Mouse (Mus musculus) liver, postnatal 0 days (tissue): ENCODE results near the gene Lce1l. TPM values are rescaled to one million over a fixed set of nuclear protein-coding genes. Genes with fewer than 3 reads are reported as not detected.
"Not testable (repeated sequence)": the region's sequence is repeated elsewhere in the genome, so short reads cannot be mapped to it uniquely, and the experiment has no call there.

ENCODE experiments used
- ATAC-seq: fragments of 200-750 bp; cut with Nextera tagmentation; 2 replicates; pipeline ENCODE4 v1.8.0; 2017; ENCODE audit warnings: mild to moderate bottlenecking, moderate library complexity
- DNase-seq: peaks from one replicate; pipeline ENCODE4 v3.0.0-alpha.2; 2016
- H3K27ac ChIP-seq: fragments of 300-500 bp; sonication (generic); 2 replicates; pipeline ENCODE4 v1.5.1; 2014; ENCODE audit warnings: antibody characterized with exemption, moderate library complexity, mild to moderate bottlenecking, low read depth
- H3K27me3 ChIP-seq: fragments of 300-500 bp; sonication (generic); 2 replicates; pipeline ENCODE4 v1.6.1; 2014; ENCODE audit warnings: low read length, control low read depth, mixed read lengths; ENCODE audit not compliant: insufficient read depth
- H3K36me3 ChIP-seq: fragments of 300-500 bp; sonication (generic); replicated peaks from 2 replicates; pipeline ENCODE4 v1.6.1; 2014; ENCODE audit warnings: mild to moderate bottlenecking, control low read depth, low read length, moderate library complexity, mixed read lengths; ENCODE audit not compliant: insufficient read depth
- H3K4me1 ChIP-seq: fragments of 300-500 bp; sonication (generic); 2 replicates; pipeline ENCODE4 v1.6.1; 2014; ENCODE audit warnings: antibody characterized with exemption, mild to moderate bottlenecking, control low read depth; ENCODE audit not compliant: insufficient read depth
- H3K4me2 ChIP-seq: fragments of 300-500 bp; sonication (generic); 2 replicates; pipeline ENCODE4 v1.6.1; 2014; ENCODE audit warnings: low read depth, mild to moderate bottlenecking, low read length, moderate library complexity, mixed read lengths
- H3K4me3 ChIP-seq: fragments of 300-500 bp; sonication (generic); 2 replicates; pipeline ENCODE4 v1.5.1; 2014; ENCODE audit warnings: low read depth, low read length
- H3K9ac ChIP-seq: fragments of 300-500 bp; sonication (generic); replicated peaks from 2 replicates; pipeline ENCODE4 v1.6.1; 2014; ENCODE audit warnings: mild to moderate bottlenecking, moderate library complexity
- H3K9me3 ChIP-seq: fragments of 300-500 bp; sonication (generic); 2 replicates; pipeline ENCODE4 v1.6.1; 2016; ENCODE audit warnings: mild to moderate bottlenecking, control low read depth, low read length, mixed read lengths
- CTCF ChIP-seq: sonication (generic); IDR thresholded peaks from 2 replicates; pipeline ENCODE4 v1.5.1; 2016; ENCODE audit warnings: antibody characterized with exemption, low read depth
- EP300 ChIP-seq: IDR thresholded peaks from 2 replicates; pipeline ENCODE4 v1.6.1; 2016; ENCODE audit warnings: antibody characterized with exemption, low read depth, mild to moderate bottlenecking
- WGBS: fragments of 180-500 bp; shearing (Covaris S2); extraction: QIAGEN DNeasy Blood & Tissue Kit; methylation state at CpG from one replicate; pipeline ENCODE4 v1.1.7; 2014; ENCODE audit not compliant: insufficient replicate concordance; 5-methylcytosine and 5-hydroxymethylcytosine counted together
- polyA plus RNA-seq: library from polyadenylated mRNA; unstranded; fragments of >200 nt; fragmentation: Nextera tagmentation; extraction: Ambion mirVana; gene quantifications from 2 replicates; pipeline ENCODE4 v1.2.1, GENCODE M21; 2015

Gene Lce1l
- not detected in 2 replicates for polyA plus RNA-seq

DNA sequence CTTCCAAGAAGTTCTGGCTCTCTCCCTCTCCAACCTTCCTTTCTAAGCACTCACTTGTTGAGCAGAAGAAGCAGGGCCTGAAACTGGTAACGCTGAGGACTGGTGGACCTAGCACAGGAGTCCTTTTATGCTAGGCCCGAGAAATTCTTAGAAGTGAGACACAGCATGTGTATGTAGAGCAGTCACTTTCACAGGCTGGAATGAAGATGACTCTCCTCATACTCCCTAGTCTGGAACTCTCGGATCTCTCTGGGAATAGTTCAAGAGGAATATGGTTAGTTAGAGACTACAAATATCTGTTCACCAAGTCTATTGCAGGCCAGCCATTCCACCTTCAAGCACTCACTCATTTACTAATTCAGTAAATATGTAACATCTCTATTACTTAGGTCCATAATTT, at the start of gene Lce1l:
Lce1l (minus strand) TSS at position 101 of the 400 bp plus-strand sequence.
- no peak for DNase-seq
- H3K9ac ChIP-seq, result no peak within 1 kb of the TSS
- no peak within 1 kb of the TSS for H3K27ac ChIP-seq
- no peaks in the 10 kb centered on the region for H3K36me3 ChIP-seq
- TF ChIP-seq CTCF (no peak), EP300 (no peak)
- no peak within 1 kb of the TSS for H3K4me3 ChIP-seq
- no peaks in the 10 kb centered on the region for H3K4me1 ChIP-seq
- WGBS, result 75% methylated on average over 3 of the region's 3 CpGs
- no peak for ATAC-seq
- H3K27me3 ChIP-seq, result no peaks in the 10 kb centered on the region
- no peaks in the 10 kb centered on the region for H3K9me3 ChIP-seq
- H3K4me2 ChIP-seq, result no peak within 1 kb of the TSS

DNA sequence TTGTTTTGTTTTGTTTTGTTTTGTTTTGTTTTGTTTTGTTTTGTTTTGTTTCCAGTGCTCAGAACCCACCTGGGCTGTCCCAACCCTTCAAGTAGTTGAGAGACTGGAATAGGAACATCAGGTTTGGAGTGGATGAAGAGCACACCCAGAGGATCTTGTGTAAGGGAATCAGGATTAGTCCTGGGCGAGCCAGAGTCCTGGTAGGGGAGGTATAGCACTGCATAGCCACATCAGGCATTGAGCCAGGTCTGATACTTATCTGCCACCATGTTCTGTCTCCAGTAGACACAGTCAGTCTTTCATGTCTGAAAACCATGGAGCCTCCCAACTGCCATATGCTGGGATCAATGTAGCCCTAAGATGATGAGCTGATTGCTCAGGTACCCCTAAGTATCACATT, 43.4 kb upstream of the Lce1l start:
- whole genome bisulfite sequencing, result 42% methylated on average over 1 of the region's 1 CpGs

DNA sequence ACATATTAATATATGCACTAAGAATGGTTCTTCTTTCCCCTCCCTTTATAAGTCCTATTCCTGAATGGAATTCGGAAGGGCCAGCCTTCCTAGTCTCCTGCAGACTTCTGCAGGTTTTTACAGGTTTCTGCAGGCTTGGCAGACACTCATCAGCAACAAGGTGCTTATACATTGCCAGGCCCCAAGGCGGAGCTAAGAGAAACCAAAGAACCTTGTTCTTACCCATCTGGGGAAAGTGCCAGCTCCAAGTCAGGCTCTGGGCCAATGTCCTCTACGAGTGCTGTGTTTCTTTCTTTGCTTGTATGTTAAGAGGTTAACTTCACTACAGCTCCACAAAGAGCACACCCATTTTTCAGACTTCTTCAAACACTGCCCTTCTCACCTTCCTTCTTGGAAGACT, 43.0 kb upstream of the Lce1l start:
- DNase-seq (no peak), ATAC-seq (no peak)
- no peaks in the 10 kb centered on the region for H3K27me3 ChIP-seq
- no peak overlapping the region for H3K4me3 ChIP-seq
- H3K9me3 ChIP-seq, result no peaks in the 10 kb centered on the region
- H3K9ac ChIP-seq, result no peak overlapping the region
- WGBS, result 57% methylated on average over 3 of the region's 3 CpGs
- H3K36me3 ChIP-seq, result no peaks in the 10 kb centered on the region
- no peak for TF ChIP-seq EP300
- no peak for TF ChIP-seq CTCF
- H3K4me2 ChIP-seq, result no peak overlapping the region
- H3K4me1 ChIP-seq, result no peaks in the 10 kb centered on the region
- H3K27ac ChIP-seq, result no peak overlapping the region

More for the DNA sequence above, 43.4 kb upstream of the Lce1l start:
- Histone ChIP-seq H3K9ac (no peak overlapping the region), H3K27me3 (no peaks in the 10 kb centered on the region), H3K4me3 (no peak overlapping the region), H3K4me2 (no peak overlapping the region), H3K36me3 (no peaks in the 10 kb centered on the region), H3K4me1 (no peaks in the 10 kb centered on the region), H3K9me3 (no peaks in the 10 kb centered on the region), H3K27ac (no peak overlapping the region)
- ATAC-seq (no peak), DNase-seq (no peak)
- TF ChIP-seq CTCF (no peak), EP300 (no peak)

DNA sequence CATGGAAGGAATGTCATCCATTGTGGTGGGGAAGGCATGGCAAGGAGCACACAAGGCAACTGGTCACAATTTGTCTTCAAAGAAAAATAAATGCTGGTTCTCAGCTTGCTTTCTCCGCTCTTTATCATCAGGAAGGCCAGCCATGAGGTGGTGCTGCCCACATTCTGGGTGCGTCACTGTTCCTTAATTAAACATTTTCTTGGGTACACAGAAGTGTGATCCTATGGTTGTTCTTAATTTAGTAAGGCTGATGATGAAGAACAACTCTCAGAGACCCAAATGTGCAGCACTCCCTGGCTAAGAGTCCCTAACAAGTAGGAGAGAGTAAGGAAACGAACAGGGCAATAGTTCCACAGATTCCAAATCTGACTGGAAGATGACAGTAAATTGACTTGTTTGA, 23.1 kb upstream of the Lce1l start:
- DNase-seq, result no peak
- no peak overlapping the region for H3K27ac ChIP-seq
- H3K27me3 ChIP-seq, result no peaks in the 10 kb centered on the region
- no peak overlapping the region for H3K4me2 ChIP-seq
- H3K9me3 ChIP-seq, result no peaks in the 10 kb centered on the region
- ATAC-seq, result no peak
- 66% methylated on average over 3 of the region's 3 CpGs for WGBS
- no peaks in the 10 kb centered on the region for H3K36me3 ChIP-seq
- no peak overlapping the region for H3K4me3 ChIP-seq
- no peak overlapping the region for H3K9ac ChIP-seq
- TF ChIP-seq CTCF (no peak), EP300 (no peak)
- H3K4me1 ChIP-seq, result no peaks in the 10 kb centered on the region

DNA sequence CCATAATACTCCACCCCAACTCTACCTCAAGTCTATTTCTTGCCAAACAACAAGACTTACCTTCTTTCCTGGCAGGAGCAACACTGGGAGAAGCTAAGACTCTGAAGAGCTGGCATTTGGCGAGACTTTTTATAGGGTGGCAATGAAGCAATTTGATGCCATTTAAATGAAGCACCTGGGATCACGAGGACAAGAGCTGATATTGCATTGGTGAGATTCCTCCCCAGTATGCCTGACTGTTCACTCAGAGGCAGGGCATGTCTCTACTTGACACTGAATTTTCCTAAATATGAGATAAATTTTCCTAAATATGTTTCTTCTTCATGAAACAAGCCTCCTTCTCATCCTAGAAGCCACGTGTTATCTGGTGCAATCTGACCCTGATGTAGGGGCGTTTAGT, 19.0 kb upstream of the Lce1l start, which contains the start of gene 2310050C09Rik:
2310050C09Rik (minus strand) TSS at position 101 of the 400 bp plus-strand sequence.
- Histone ChIP-seq H3K4me2 (no peak within 1 kb of the TSS), H3K4me3 (no peak within 1 kb of the TSS), H3K27ac (no peak within 1 kb of the TSS), H3K9ac (no peak within 1 kb of the TSS), H3K27me3 (no peaks in the 10 kb centered on the region), H3K9me3 (no peaks in the 10 kb centered on the region), H3K4me1 (no peaks in the 10 kb centered on the region), H3K36me3 (no peaks in the 10 kb centered on the region)
- 73% methylated on average over 4 of the region's 4 CpGs for WGBS
- DNase-seq, result no peak
- ATAC-seq, result no peak
- TF ChIP-seq EP300, result no peak
- no peak for TF ChIP-seq CTCF

DNA sequence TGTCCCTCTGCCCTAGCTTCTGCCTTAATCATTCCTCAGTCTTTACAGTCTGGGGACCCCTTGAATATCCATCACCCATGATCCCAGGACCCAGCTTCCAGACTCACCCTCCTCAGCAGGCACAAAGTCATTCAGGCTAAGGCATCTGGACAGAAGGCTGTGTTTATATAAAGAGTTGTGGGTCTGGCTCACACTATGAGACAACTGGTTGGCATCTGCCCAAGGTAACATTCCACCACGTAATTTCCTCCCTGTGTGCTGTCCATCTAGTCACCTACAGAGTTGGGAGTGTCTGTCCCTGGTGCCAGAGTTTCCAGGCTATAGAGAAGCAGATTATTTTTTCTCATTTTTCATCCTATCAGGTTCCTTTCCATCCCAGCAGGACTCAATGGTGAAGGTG, 24.0 kb downstream of the Lce1l start, which contains the start of gene Kprp:
Kprp (minus strand) TSS at position 140 of the 400 bp plus-strand sequence.
- 43% methylated on average over 1 of the region's 1 CpGs for WGBS
- H3K4me2 ChIP-seq, result no peak within 1 kb of the TSS
- no peak within 1 kb of the TSS for H3K9ac ChIP-seq
- H3K4me1 ChIP-seq, result no peaks in the 10 kb centered on the region
- no peaks in the 10 kb centered on the region for H3K27me3 ChIP-seq
- no peaks in the 10 kb centered on the region for H3K36me3 ChIP-seq
- DNase-seq (no peak), ATAC-seq (no peak)
- no peak within 1 kb of the TSS for H3K4me3 ChIP-seq
- TF ChIP-seq EP300 (no peak), CTCF (no peak)
- no peak within 1 kb of the TSS for H3K27ac ChIP-seq
- H3K9me3 ChIP-seq, result no peaks in the 10 kb centered on the region

DNA sequence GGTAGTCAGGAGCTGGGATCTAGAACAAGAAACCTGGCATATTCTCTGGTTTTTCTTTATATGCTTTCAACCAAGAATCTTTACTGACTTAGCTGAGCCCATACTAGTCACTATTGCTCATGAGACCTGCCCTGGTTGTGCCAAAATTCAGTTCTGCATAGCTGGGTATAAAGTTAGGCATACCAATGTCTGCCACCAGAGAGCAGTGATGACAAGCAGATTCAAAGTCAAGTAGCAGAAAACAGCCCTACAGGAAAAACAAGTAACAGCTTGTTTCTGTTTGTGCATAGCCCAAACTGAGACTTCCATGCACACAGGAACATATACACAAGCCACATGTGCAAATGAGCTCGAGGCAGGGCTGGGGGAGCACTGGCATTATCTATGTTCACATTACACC, 25.3 kb downstream of the Lce1l start:
- ATAC-seq, result no peak
- H3K9ac ChIP-seq, result no peak overlapping the region
- H3K4me2 ChIP-seq, result no peak overlapping the region
- 12% methylated on average over 1 of the region's 1 CpGs for WGBS
- H3K36me3 ChIP-seq, result no peaks in the 10 kb centered on the region
- H3K4me1 ChIP-seq, result no peaks in the 10 kb centered on the region
- no peak overlapping the region for H3K27ac ChIP-seq
- H3K4me3 ChIP-seq, result no peak overlapping the region
- no peaks in the 10 kb centered on the region for H3K27me3 ChIP-seq
- TF ChIP-seq EP300, result no peak
- no peak for TF ChIP-seq CTCF
- no peaks in the 10 kb centered on the region for H3K9me3 ChIP-seq
- DNase-seq, result no peak

DNA sequence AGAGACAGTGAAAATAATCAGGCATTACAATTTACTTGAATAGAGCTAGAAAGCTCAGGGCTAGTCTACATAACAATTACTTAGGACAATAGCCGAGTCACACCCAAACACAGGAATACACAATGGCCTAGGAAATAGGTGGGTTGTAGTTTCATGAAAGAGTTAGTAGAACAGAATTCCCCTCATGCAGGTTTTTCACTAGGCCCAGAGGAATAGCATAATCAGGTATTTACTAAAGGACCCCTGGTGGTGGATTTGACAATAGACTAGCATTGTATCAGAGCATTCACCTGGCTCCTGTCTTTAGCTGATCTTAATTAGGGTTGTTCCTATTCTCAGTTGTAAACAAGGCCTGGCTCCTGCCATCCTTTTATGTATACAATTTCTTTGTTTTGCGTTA, 35.0 kb downstream of the Lce1l start:
- H3K36me3 ChIP-seq, H3K27ac ChIP-seq, H3K4me2 ChIP-seq, H3K9ac ChIP-seq, H3K9me3 ChIP-seq, H3K4me1 ChIP-seq, H3K4me3 ChIP-seq, H3K27me3 ChIP-seq, ATAC-seq, DNase-seq: not testable (repeated sequence)
- 80% methylated on average over 2 of the region's 2 CpGs for WGBS
